Mouse (Mus musculus) adrenal gland, postnatal 36 days (tissue): ENCODE data around the gene Gm10300. TPM values are rescaled to one million over a fixed set of nuclear protein-coding genes. Genes with fewer than 3 reads are reported as not detected.

Experiments
- DNase-seq, 2 experiments: peaks; one replicate each; pipeline ENCODE4 v3.0.0; 2021; ENCODE audit warnings: mixed read lengths in 1 of 2
- total RNA-seq, 2 experiments: library from RNA; stranded (reverse); gene quantifications; 2 replicates each; pipeline ENCODE4 v1.2.3; 2021

Gene Gm10300
- total RNA-seq, 2 experiments from 2014 or later: 0.36 TPM; not detected in 1

GRCm38 (mm10) chr4:132051321-132052275 is 22.9 kb upstream of the Gm10300 start:
- no peak for DNase-seq

GRCm38 (mm10) chr4:132057311-132057710 is 17.2 kb upstream of the Gm10300 start:
- no peak for DNase-seq

- no peak for DNase-seq
Observed at GRCm38 (mm10) chr4:132059541-132059940, 15.0 kb upstream of the Gm10300 start.

GRCm38 (mm10) chr4:132060040-132060832 is 14.3 kb upstream of the Gm10300 start:
- no peak for DNase-seq

GRCm38 (mm10) chr4:132062289-132062688 is 12.2 kb upstream of the Gm10300 start:
- no peak for DNase-seq

- no peak for DNase-seq
Observed at GRCm38 (mm10) chr4:132062934-132063884, 11.3 kb upstream of the Gm10300 start.

- DNase-seq: no peak
Observed at GRCm38 (mm10) chr4:132064550-132064949, 9.9 kb upstream of the Gm10300 start.

GRCm38 (mm10) chr4:132065578-132065977 is 8.9 kb upstream of the Gm10300 start:
- DNase-seq: no peak

- DNase-seq: peak; percentile 77 to 84
Observed at GRCm38 (mm10) chr4:132066101-132066773, 8.3 kb upstream of the Gm10300 start.

- no peak for DNase-seq
Observed at GRCm38 (mm10) chr4:132067112-132067937, 7.2 kb upstream of the Gm10300 start.

GRCm38 (mm10) chr4:132067938-132068235 is 6.6 kb upstream of the Gm10300 start:
- no peak for DNase-seq

- no peak for DNase-seq
Observed at GRCm38 (mm10) chr4:132071674-132072073, 2.8 kb upstream of the Gm10300 start.

GRCm38 (mm10) chr4:132072156-132072555 is 2.3 kb upstream of the Gm10300 start:
- DNase-seq: no peak

GRCm38 (mm10) chr4:132072946-132073345 is 1.6 kb upstream of the Gm10300 start:
- peak in 1 of 2 experiments; percentile 37 for DNase-seq

- peak; percentile 98 to 99 for DNase-seq
Observed at GRCm38 (mm10) chr4:132074933-132075769, 654 bp downstream of the Gm10300 start, which contains the start of gene Epb41. TSS of gene Epb41 (minus strand) at chr4:132075321.

- peak; percentile 35 to 46 for DNase-seq
Observed at GRCm38 (mm10) chr4:132075796-132076195, 1.3 kb downstream of the Gm10300 start.

- DNase-seq: peak; percentile 73 to 74
Observed at GRCm38 (mm10) chr4:132076480-132077405, 2.2 kb downstream of the Gm10300 start.

GRCm38 (mm10) chr4:132077445-132077844 is 2.9 kb downstream of the Gm10300 start:
- DNase-seq: no peak
